Mouse (Mus musculus) cerebral cortex, adult 2 months (tissue): ENCODE measurements around the gene Atp5d.

Experiments
- WGBS: fragments of 180-500 bp; shearing (Covaris S2); methylation state at CpG from one replicate; pipeline ENCODE4 v1.1.7; 2018; 5-methylcytosine and 5-hydroxymethylcytosine counted together

The Atp5d gene

GRCm38 (mm10) chr10:80165392-80166128 is 27.1 kb downstream of the Atp5d start, which contains the start of gene Cirbp:
TSS of gene Cirbp (plus strand) at chr10:80165985.
- 11% methylated on average over 20 of the region's 20 CpGs for WGBS

GRCm38 (mm10) chr10:80166136-80166535 is 27.7 kb downstream of the Atp5d start:
- 92% methylated on average over 4 of the region's 4 CpGs for WGBS

- 1% methylated on average over 55 of the region's 55 CpGs for WGBS
Observed at GRCm38 (mm10) chr10:80167460-80168037, 29.1 kb downstream of the Atp5d start.

GRCm38 (mm10) chr10:80168038-80168661 is 29.7 kb downstream of the Atp5d start:
- WGBS, result under 1% methylated on average over 48 of the region's 48 CpGs

- 21% methylated on average over 1 of the region's 1 CpGs for WGBS
Observed at GRCm38 (mm10) chr10:80169070-80169469, 30.6 kb downstream of the Atp5d start.

- WGBS, result 70% methylated on average over 7 of the region's 7 CpGs
Observed at GRCm38 (mm10) chr10:80169651-80170050, 31.2 kb downstream of the Atp5d start.

- 91% methylated on average over 16 of the region's 16 CpGs for WGBS
Observed at GRCm38 (mm10) chr10:80170052-80170451, 31.6 kb downstream of the Atp5d start.

GRCm38 (mm10) chr10:80170601-80171021 is 32.2 kb downstream of the Atp5d start:
- 93% methylated on average over 19 of the region's 19 CpGs for WGBS

GRCm38 (mm10) chr10:80171252-80171651 is 32.8 kb downstream of the Atp5d start:
- WGBS, result 84% methylated on average over 15 of the region's 15 CpGs

- 78% methylated on average over 45 of the region's 45 CpGs for WGBS
Observed at GRCm38 (mm10) chr10:80171760-80172526, 33.5 kb downstream of the Atp5d start.

GRCm38 (mm10) chr10:80172527-80173292 is 34.3 kb downstream of the Atp5d start, which contains the start of gene 1600002K03Rik:
TSS of gene 1600002K03Rik (plus strand) at chr10:80172944.
- 10% methylated on average over 35 of the region's 35 CpGs for WGBS

- 9% methylated on average over 11 of the region's 11 CpGs for WGBS
Observed at GRCm38 (mm10) chr10:80173358-80173757, 34.9 kb downstream of the Atp5d start.

- 85% methylated on average over 10 of the region's 10 CpGs for WGBS
Observed at GRCm38 (mm10) chr10:80173955-80174640, 35.7 kb downstream of the Atp5d start.

GRCm38 (mm10) chr10:80174705-80175104 is 36.3 kb downstream of the Atp5d start:
- 51% methylated on average over 2 of the region's 2 CpGs for WGBS

GRCm38 (mm10) chr10:80175536-80176269 is 37.3 kb downstream of the Atp5d start:
- 25% methylated on average over 4 of the region's 4 CpGs for WGBS

GRCm38 (mm10) chr10:80176270-80176834 is 37.9 kb downstream of the Atp5d start:
- 85% methylated on average over 5 of the region's 5 CpGs for WGBS

- 75% methylated on average over 7 of the region's 7 CpGs for WGBS
Observed at GRCm38 (mm10) chr10:80177441-80178279, 39.2 kb downstream of the Atp5d start.
